Mouse (Mus musculus): Measurements from ENCODE around the gene Grik4.

DNA sequence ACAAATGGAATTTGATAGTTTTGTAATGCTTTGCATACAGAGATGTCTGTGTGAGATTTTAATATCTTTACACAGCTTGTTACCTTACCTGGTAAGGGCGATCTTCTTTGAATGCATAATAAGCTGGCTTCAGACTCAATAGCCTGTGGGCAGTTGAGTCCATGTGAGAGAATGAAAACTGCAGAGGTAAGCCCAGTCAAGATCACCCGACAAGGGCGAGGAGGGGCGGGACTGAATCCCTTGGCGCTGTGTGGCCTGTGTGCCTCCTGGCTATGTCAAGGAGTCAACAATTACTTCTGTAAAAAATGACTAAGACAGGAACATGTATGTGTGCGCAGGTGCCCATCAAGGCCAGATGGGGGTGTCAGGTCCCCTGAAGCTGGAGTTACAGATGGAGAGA lies 18.2 kb upstream of the Grik4 start:
- no peak for TF ChIP-seq CTCF (IDR thresholded peaks at IDR 0.05; ENCODE audit: control insufficient read depth, insufficient read depth, insufficient replicate concordance, low read depth, low read length)
- no peak for TF ChIP-seq POLR2A (IDR thresholded peaks at IDR 0.05; ENCODE audit: control insufficient read depth, low read depth, low read length)
